Mouse (Mus musculus) lung, postnatal 36 days (tissue): ENCODE measurements at regions not wholly inside any gene's neighbourhood (a gene's known extent, or its start where the extent isn't known, plus 50 kb on each side); places are given as distances from the start of the nearest gene placed in this dataset.

Experiments
- DNase-seq: peaks from one replicate; pipeline ENCODE4 v3.0.0; 2022; ENCODE audit warnings: mixed read lengths

GRCm38 (mm10) chr1:47076423-47076822 is 183.8 kb upstream of the Slc39a10 start:
- DNase-seq: no peak

GRCm38 (mm10) chr1:47058149-47058548 is 165.5 kb upstream of the Slc39a10 start:
- DNase-seq: no peak

GRCm38 (mm10) chr1:47057344-47057743 is 164.7 kb upstream of the Slc39a10 start:
- no peak for DNase-seq

- DNase-seq: no peak
Observed at GRCm38 (mm10) chr1:47051109-47051508, 158.5 kb upstream of the Slc39a10 start.

- no peak for DNase-seq
Observed at GRCm38 (mm10) chr1:47050492-47050891, 157.8 kb upstream of the Slc39a10 start.

GRCm38 (mm10) chr1:47037576-47037975 is 144.9 kb upstream of the Slc39a10 start:
- DNase-seq: no peak

- no peak for DNase-seq
Observed at GRCm38 (mm10) chr1:47019356-47019755, 126.7 kb upstream of the Slc39a10 start.

- no peak for DNase-seq
Observed at GRCm38 (mm10) chr1:47014526-47014925, 121.9 kb upstream of the Slc39a10 start.

- no peak for DNase-seq
Observed at GRCm38 (mm10) chr1:47003746-47004145, 111.1 kb upstream of the Slc39a10 start.

- no peak for DNase-seq
Observed at GRCm38 (mm10) chr1:46999337-46999736, 106.7 kb upstream of the Slc39a10 start.

- DNase-seq: no peak
Observed at GRCm38 (mm10) chr1:46985978-46986377, 93.3 kb upstream of the Slc39a10 start.

GRCm38 (mm10) chr1:46983093-46983492 is 90.4 kb upstream of the Slc39a10 start:
- no peak for DNase-seq

GRCm38 (mm10) chr1:46970470-46970869 is 77.8 kb upstream of the Slc39a10 start:
- peak; percentile 76 for DNase-seq

GRCm38 (mm10) chr1:46968361-46968760 is 75.7 kb upstream of the Slc39a10 start:
- no peak for DNase-seq

GRCm38 (mm10) chr1:46966917-46967266 is 74.2 kb upstream of the Slc39a10 start:
- no peak for DNase-seq

- DNase-seq: no peak
Observed at GRCm38 (mm10) chr1:46965996-46966916, 73.6 kb upstream of the Slc39a10 start.

GRCm38 (mm10) chr1:46963973-46964727 is 71.5 kb upstream of the Slc39a10 start:
- DNase-seq: no peak
